Mouse (Mus musculus) inflammation-experienced regulatory T-cells, adult 16 weeks (primary cell): ENCODE results near the gene S100a6. TPM values are rescaled to one million over a fixed set of nuclear protein-coding genes. Genes with fewer than 3 reads are reported as not detected.

Experiments
- polyA plus RNA-seq: library from polyadenylated mRNA; unstranded; fragments of 100-300 nt; shearing (Covaris generic); gene quantifications from one replicate; pipeline ENCODE4 v1.2.1, GENCODE M21; 2017

The S100a6 gene
- polyA plus RNA-seq, result 374 TPM

DNA sequence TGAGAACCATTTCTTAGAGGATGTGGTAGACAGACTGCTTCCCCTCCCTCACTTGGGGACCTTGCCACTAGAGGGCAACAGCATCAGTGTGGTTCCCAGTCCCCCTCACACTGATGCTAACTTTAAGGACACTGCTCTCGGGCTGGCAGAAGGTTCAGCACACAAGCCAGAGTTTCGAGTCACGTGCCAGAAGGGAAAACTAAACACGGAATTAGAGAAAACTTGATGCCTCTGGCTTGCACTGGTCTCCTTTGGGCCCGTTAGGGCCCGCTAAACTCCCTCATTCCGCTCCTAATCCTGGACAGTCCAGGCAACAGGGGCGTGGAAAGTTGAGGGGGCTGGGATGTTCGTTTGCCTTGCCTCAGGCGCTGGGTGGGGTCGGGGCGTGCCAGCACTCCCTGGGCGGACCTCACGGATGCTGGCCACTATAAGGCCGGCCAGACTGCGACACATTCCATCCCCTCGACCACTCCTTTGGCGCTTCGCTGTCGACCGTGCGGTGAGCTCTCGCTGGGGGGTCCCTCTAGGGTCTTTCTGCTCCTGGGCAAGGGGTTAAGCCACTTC lies at the start of gene S100a6:
S100a6 (plus strand) TSS at position 155 of the 564 bp plus-strand sequence.

DNA sequence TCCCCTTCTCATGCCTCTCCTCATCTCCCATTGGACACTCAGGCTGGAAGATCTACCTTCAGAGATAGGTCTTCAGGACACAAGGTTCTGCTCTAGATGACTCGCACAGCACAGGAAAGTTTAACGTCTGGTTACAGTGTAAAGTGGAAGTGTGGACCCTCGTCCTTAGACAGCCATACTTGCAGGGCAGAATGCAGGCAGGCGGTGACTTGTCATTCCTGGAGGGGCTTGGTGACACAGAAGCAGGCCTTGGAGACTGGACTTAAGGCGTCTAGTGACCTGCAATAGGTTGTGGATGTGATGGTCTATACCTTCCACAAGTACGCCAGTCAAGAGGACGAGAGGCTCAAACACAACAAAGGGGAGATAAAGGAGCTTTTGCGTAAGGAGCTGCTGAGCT lies 22.7 kb upstream of the S100a6 start, which contains the start of gene S100a2:
S100a2 (plus strand) TSS at position 301 of the 400 bp plus-strand sequence.

DNA sequence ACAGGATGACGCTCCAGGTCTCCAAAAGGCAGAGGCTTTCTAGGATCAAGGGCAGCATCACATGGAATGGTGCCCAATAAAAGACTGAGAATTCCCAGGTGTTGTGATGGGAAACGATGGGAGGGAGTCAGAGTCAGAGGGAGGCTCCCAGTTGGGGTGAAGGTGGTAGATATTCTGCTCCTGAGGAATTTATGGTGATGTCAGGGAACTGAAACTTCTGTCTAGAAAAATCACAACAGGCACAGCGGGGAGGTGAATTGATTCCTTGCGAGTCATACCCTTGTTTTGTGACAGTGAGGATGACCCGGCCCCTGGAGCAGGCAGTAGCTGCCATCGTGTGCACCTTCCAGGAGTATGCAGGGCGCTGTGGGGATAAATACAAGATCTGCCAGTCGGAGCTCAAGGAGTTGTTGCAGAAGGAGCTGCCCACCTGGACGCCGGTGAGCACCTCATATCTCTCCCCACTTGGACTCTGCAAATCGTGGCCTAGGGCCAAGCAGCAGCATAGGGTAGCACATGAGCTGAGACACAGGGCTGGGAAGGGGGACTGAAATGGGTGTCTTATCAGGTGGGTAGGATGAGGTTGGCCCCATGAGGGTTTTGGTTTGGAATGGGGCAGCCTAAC lies 11.1 kb upstream of the S100a6 start, which contains the start of gene Gm42674:
Gm42674 (plus strand) TSS at position 419 of the 625 bp plus-strand sequence.

DNA sequence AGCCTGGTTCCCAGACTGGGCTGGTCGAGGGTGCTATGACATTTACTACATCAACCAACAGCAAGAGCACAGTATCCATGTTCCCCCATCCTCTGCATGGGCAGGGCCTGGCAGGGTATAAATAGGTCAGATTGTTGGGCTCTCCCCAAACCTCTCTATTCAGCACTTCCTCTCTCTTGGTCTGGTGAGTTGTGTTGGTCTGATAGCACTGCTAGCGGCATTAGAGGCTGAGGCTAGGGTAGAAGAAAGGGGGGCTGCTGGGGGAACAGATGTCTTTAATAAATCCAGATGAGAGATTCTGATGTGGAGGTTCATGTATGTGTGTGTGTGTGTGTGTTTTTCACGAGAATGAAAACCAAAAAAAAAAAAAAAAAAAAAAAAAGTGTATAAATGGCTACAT lies 9.1 kb upstream of the S100a6 start, which contains the start of gene S100a4:
S100a4 (plus strand) TSS at position 149 of the 400 bp plus-strand sequence.

DNA sequence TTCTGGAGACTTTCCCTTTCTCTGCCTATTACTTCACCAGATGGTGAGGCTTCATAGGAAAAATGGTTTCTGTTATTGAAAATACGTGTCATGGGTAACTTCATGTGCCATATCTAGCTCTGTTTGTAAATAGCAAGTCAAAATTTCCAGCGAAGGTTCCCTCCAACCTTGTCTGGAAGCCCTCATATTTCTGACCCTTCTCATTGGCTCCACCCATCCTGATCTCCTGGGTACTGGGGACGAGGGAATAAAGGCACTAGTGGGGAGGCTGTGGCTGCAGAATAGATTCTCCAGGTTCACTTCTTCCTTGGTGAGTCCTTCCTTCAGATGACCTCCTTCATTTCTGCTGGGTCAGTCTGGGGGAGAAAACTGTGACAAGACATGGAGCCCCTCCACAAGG lies 4.5 kb upstream of the S100a6 start, which contains the start of gene S100a5:
S100a5 (plus strand) TSS at position 301 of the 400 bp plus-strand sequence.

DNA sequence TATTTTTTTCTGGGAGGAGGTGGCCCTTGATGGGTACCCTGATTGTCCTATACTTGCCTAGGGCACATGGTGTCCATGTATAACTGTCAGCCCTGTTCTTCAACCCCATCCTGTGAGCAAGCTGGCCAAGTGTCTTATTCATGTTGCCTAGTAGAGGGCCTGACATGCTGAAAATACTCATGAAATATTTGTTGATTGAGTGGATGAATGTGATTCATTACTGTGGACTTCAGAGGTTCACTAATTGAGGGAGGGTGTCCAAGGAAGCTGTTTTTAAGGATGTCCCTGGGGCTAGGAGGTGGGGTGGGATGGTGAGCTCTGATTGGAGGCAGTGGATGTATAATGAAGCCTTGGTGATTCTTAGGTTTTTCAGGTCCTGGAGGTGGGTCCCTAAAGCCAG lies 41.0 kb downstream of the S100a6 start, which contains the start of gene S100a7a:
S100a7a (plus strand) TSS at position 301 of the 400 bp plus-strand sequence.

DNA sequence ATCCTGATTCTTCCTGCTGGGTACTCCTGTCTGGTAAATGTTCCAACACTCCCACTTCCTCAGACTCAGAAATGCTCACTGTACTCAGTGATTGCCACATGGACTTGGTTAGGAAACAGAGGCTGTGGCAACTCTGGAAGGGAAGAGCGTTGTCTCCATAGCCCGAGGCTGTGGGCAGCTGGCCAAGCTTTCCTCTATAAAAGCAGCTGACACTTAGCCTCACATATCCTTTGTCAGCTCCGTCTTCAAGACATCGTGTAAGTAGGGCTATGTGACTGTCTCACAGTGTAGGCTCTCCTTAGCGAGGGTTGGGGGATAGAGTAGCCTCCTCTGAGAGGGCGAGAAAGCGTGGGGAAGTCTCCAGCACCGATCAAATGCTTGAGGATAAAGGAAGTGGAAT lies 56.2 kb downstream of the S100a6 start, which contains the start of gene S100a8:
S100a8 (plus strand) TSS at position 133 of the 400 bp plus-strand sequence.

Other genes with a start within 250 kb of the S100a6 start
- 0.24 TPM for gene Slc27a3, start 222.9 kb upstream of the S100a6 start, polyA plus RNA-seq
- 43.9 TPM for gene Ints3, start 179.3 kb upstream of the S100a6 start, polyA plus RNA-seq
- gene Npr1, start 147.0 kb upstream of the S100a6 start, polyA plus RNA-seq, result not detected
- gene Ilf2, start 136.8 kb upstream of the S100a6 start, polyA plus RNA-seq, result 116 TPM
- gene Snapin, start 121.8 kb upstream of the S100a6 start, polyA plus RNA-seq, result 132 TPM
- gene Chtop, start 103.4 kb upstream of the S100a6 start, polyA plus RNA-seq, result 218 TPM
- 4.7 TPM for gene S100a1, start 98.5 kb upstream of the S100a6 start, polyA plus RNA-seq
- gene S100a13, start 98.4 kb upstream of the S100a6 start, polyA plus RNA-seq, result 157 TPM
- not detected for gene S100a14, start 86.0 kb upstream of the S100a6 start, polyA plus RNA-seq
- gene S100a16, start 75.6 kb upstream of the S100a6 start, polyA plus RNA-seq, result 0.43 TPM
- gene S100a3, start 52.3 kb upstream of the S100a6 start, polyA plus RNA-seq, result 2.4 TPM
- 1.1 TPM for gene S100a2, start 22.6 kb upstream of the S100a6 start, polyA plus RNA-seq
- not detected for gene Gm42674, start 11.0 kb upstream of the S100a6 start, polyA plus RNA-seq
- gene S100a4, start 9.1 kb upstream of the S100a6 start, polyA plus RNA-seq, result 209 TPM
- not detected for gene S100a5, start 4.4 kb upstream of the S100a6 start, polyA plus RNA-seq
- gene S100a7a, start 41.1 kb downstream of the S100a6 start, polyA plus RNA-seq, result not detected
- gene S100a8, start 56.1 kb downstream of the S100a6 start, polyA plus RNA-seq, result not detected
- gene S100a9, start 82.8 kb downstream of the S100a6 start, polyA plus RNA-seq, result not detected
- not detected for gene Pglyrp4, start 114.0 kb downstream of the S100a6 start, polyA plus RNA-seq
- not detected for gene Gm5849, start 165.0 kb downstream of the S100a6 start, polyA plus RNA-seq